In the genomic region with DNA sequence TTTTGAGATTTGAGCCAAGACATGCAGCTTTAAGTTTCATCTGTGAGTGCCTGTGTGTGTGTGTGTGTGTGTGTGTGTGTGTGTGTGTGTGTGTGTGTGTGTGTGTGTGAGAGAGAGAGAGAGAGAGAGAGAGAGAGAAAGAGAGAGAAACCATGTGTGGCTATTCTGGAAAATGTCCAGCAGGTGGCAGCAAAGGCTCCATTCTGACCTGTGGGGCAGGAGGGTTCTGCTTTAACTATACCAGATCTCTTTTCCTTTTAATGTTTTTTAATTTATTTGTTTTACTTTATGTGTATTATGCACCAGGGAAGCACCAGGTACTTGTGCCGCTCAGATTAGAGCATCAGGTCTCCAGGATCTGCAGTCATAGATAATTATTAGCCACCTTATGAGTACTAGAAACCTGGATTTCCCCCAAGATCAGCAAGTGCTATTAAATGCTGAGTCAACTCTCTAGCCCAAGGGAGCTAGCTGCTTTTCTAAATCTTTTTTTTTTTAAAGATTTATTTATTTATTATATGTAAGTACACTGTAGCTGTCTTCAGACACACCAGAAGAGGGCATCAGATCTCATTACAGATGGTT, we compare ENCODE assay signal across 10 mouse cellular contexts. TPM values are rescaled to one million over a fixed set of nuclear protein-coding genes. Genes with fewer than 3 reads are reported as not detected.
DNase-seq lines count a peak whose midpoint lies in the region; ATAC-seq and TF ChIP-seq lines count a peak whose summit lies in the region.
"Not testable (repeated sequence)": the region's sequence is repeated elsewhere in the genome, so short reads cannot be mapped to it uniquely, and the experiment has no call there.
"Had no signal": no experiment of that assay in that cellular context is flagged by ENCODE, and none has a peak within 500 bp of the region (broad histone marks: within the 10 kb centered on the region; RNA-seq: fewer than 3 reads in every experiment).

No protein-coding gene starts in this region.

- H3K4me1 ChIP-seq in G1E (ENCODE audit: insufficient read depth, low read depth, low read length); embryonic fibroblast, embryonic 13.5 days (ENCODE audit: control insufficient read depth, insufficient read depth, low read length); hindbrain, embryonic 10.5 days (replicated peaks); lung, embryonic 14.5 days (ENCODE audit: insufficient read depth): not testable (repeated sequence)

- not testable (repeated sequence) for TF ChIP-seq POLR2A in embryonic fibroblast, embryonic 13.5 days (IDR thresholded peaks at IDR 0.05; ENCODE audit: low read depth, low read length)

- ATAC-seq in G1E (ENCODE audit: extremely low read depth, insufficient number of reproducible peaks, low FRiP score, poor library complexity, severe bottlenecking); lung, embryonic 14.5 days (ENCODE audit: insufficient read depth): not testable (repeated sequence)

- not testable (repeated sequence) for H3K36me3 ChIP-seq in G1E (replicated peaks); hindbrain, embryonic 10.5 days; lung, embryonic 14.5 days (ENCODE audit: insufficient read depth)

- H3K9me3 ChIP-seq in G1E (replicated peaks); hindbrain, embryonic 10.5 days; lung, embryonic 14.5 days (ENCODE audit: low read depth, low read length): not testable (repeated sequence)

- DNase-seq in G1E (ENCODE audit: low spot score), result peak; percentile 11
- DNase-seq in c-Kit-positive CD71-negative TER-119-negative erythroid progenitor cells, embryonic 14.5 days (ENCODE audit: low read depth), result peak; percentile 34
- DNase-seq in hindbrain, embryonic 10.5 days (ENCODE audit: low spot score), result peak; percentile 24
- peak; percentile 8 to 42 for DNase-seq in layer of hippocampus, adult 2 months (ENCODE audit: low spot score in 2 of 2)
- peak; percentile 62 for DNase-seq in lung, embryonic 14.5 days
- DNase-seq in retina, postnatal 1 day, result peak; percentile 68
- DNase-seq in urinary bladder, postnatal 14 days (ENCODE audit: low spot score), result peak; percentile 51

- peak; percentile 32; the same call in 1 of the 2 replicates for TF ChIP-seq CTCF in G1E (IDR thresholded peaks at IDR 0.05; ENCODE audit: low read depth, low read length)
- TF ChIP-seq CTCF in embryonic fibroblast, embryonic 13.5 days (IDR thresholded peaks at IDR 0.05; ENCODE audit: borderline replicate concordance, insufficient read depth, low read length), result 0 out of 2 replicates have a peak, but pooled peaks have one; percentile 16
- peak; percentile 69 for TF ChIP-seq CTCF in layer of hippocampus, adult 2 months (conservative IDR thresholded peaks at IDR 0.05)
- peak; percentile 61 for TF ChIP-seq CTCF in lung, embryonic 14.5 days (IDR thresholded peaks at IDR 0.05; ENCODE audit: low read depth)

- not testable (repeated sequence) for H3K27ac ChIP-seq in embryonic fibroblast, embryonic 13.5 days (ENCODE audit: insufficient read depth, low read length); hindbrain, embryonic 10.5 days; layer of hippocampus, adult 2 months; lung, embryonic 14.5 days (ENCODE audit: low read depth)

- not testable (repeated sequence) for H3K9ac ChIP-seq in lung, embryonic 14.5 days

- WGBS in hindbrain, embryonic 10.5 days, result 21% methylated on average over 1 of the region's 1 CpGs
- WGBS in lung, embryonic 14.5 days, result 29% methylated on average over 1 of the region's 1 CpGs

- not testable (repeated sequence) for H3K4me3 ChIP-seq in G1E (ENCODE audit: low read depth, low read length); embryonic fibroblast, embryonic 13.5 days (ENCODE audit: insufficient read depth, low read length); hindbrain, embryonic 10.5 days; layer of hippocampus, adult 2 months; lung, embryonic 14.5 days (ENCODE audit: low read depth, low read length)

- H3K27me3 ChIP-seq in G1E (ENCODE audit: insufficient read depth, low read length), result peaks cover 10% of the 10 kb centered on the region; the same call in 1 of the 2 replicates
- H3K27me3 ChIP-seq in hindbrain, embryonic 10.5 days (ENCODE audit: insufficient read depth, poor library complexity, severe bottlenecking); lung, embryonic 14.5 days (ENCODE audit: insufficient read depth, low read length): not testable (repeated sequence)

- not testable (repeated sequence) for H3K4me2 ChIP-seq in lung, embryonic 14.5 days

RNA-seq across cellular contexts. Expression of a gene that starts 11.6 kb away (rescaled TPM):
- total RNA-seq in G1E (2014; fragmentation: Nextera tagmentation) (not detected in 2 replicates), G1E (2017) (not detected in 2 replicates)
- not detected in 2 replicates for polyA plus RNA-seq in G1E (2012)
- polyA plus RNA-seq in embryonic fibroblast, embryonic 13.5 days (2011; ENCODE audit: insufficient read length, low read depth, missing spikeins), result not detected in 2 replicates
- 0.24 TPM in 1 of 2 replicates, not detected in the other for polyA plus RNA-seq in hindbrain, embryonic 10.5 days (2016; fragmentation: Nextera tagmentation; extraction: Ambion mirVana)
- not detected for total RNA-seq in layer of hippocampus, adult 2 months (2021)
- not detected in 2 replicates for polyA plus RNA-seq in lung, embryonic 14.5 days (2014; fragmentation: Nextera tagmentation; extraction: Ambion mirVana)
- polyA plus RNA-seq: limb, embryonic 12.5 days; neural tube, embryonic 13.5 days had no signal

RNA-seq across cellular contexts. Expression of a gene that starts 18.9 kb away (rescaled TPM):
- total RNA-seq in G1E (2014; fragmentation: Nextera tagmentation) (not detected in 2 replicates), G1E (2017) (not detected in 2 replicates)
- polyA plus RNA-seq in G1E (2012), result not detected in 2 replicates
- not detected in 2 replicates for polyA plus RNA-seq in embryonic fibroblast, embryonic 13.5 days (2011; ENCODE audit: insufficient read length, low read depth, missing spikeins)
- polyA plus RNA-seq in hindbrain, embryonic 10.5 days (2016; fragmentation: Nextera tagmentation; extraction: Ambion mirVana), result not detected in 2 replicates
- total RNA-seq in layer of hippocampus, adult 2 months (2021), result not detected
- polyA plus RNA-seq in lung, embryonic 14.5 days (2014; fragmentation: Nextera tagmentation; extraction: Ambion mirVana), result not detected in 2 replicates
- polyA plus RNA-seq: limb, embryonic 12.5 days; neural tube, embryonic 13.5 days had no signal

RNA-seq across cellular contexts. Expression of a gene that starts 44.0 kb away (rescaled TPM):
- not detected in 2 replicates for total RNA-seq in G1E (2014; fragmentation: Nextera tagmentation)
- not detected in 2 replicates for total RNA-seq in G1E (2017)
- polyA plus RNA-seq in G1E (2012), result not detected in 2 replicates
- not detected in 2 replicates for polyA plus RNA-seq in embryonic fibroblast, embryonic 13.5 days (2011; ENCODE audit: insufficient read length, low read depth, missing spikeins)
- not detected in 2 replicates for polyA plus RNA-seq in hindbrain, embryonic 10.5 days (2016; fragmentation: Nextera tagmentation; extraction: Ambion mirVana)
- total RNA-seq in layer of hippocampus, adult 2 months (2021), result not detected
- not detected in 2 replicates for polyA plus RNA-seq in lung, embryonic 14.5 days (2014; fragmentation: Nextera tagmentation; extraction: Ambion mirVana)
- polyA plus RNA-seq: limb, embryonic 12.5 days; neural tube, embryonic 13.5 days had no signal

RNA-seq across cellular contexts. Expression of a gene that starts 45.4 kb away (rescaled TPM):
- total RNA-seq in G1E (2014; fragmentation: Nextera tagmentation), result 10.1 and 12.8 TPM in 2 replicates
- total RNA-seq in G1E (2017), result 16.3 and 17.0 TPM in 2 replicates
- 0.19 and 0.47 TPM in 2 replicates for polyA plus RNA-seq in G1E (2012)
- polyA plus RNA-seq in embryonic fibroblast, embryonic 13.5 days (2011; ENCODE audit: insufficient read length, low read depth, missing spikeins), result 4.1 TPM in 2 replicates
- polyA plus RNA-seq in hindbrain, embryonic 10.5 days (2016; fragmentation: Nextera tagmentation; extraction: Ambion mirVana), result 8.5 and 9.6 TPM in 2 replicates
- total RNA-seq in layer of hippocampus, adult 2 months (2021), result 10 to 100 TPM; 17.8 to 18.3 TPM
- 5.8 and 6.0 TPM in 2 replicates for polyA plus RNA-seq in lung, embryonic 14.5 days (2014; fragmentation: Nextera tagmentation; extraction: Ambion mirVana)

Comparison
In these comparisons a context has a peak if more than half of its experiments do, and no peak if none do; other contexts are left out.
1. DNase-seq: peak in every context shown above with its lines; median percentile 68 in retina, postnatal 1 day; 62 in lung, embryonic 14.5 days; 51 in urinary bladder, postnatal 14 days; 34 in c-Kit-positive CD71-negative TER-119-negative erythroid progenitor cells, embryonic 14.5 days; 25 in layer of hippocampus, adult 2 months; 24 in hindbrain, embryonic 10.5 days; 11 in G1E.
2. CTCF ChIP-seq: peak in every context shown above with its lines; median percentile 69 in layer of hippocampus, adult 2 months; 61 in lung, embryonic 14.5 days; 32 in G1E; 16 in embryonic fibroblast, embryonic 13.5 days.